ENCODE assay signal across 7 mouse cellular contexts in the genomic region with DNA sequence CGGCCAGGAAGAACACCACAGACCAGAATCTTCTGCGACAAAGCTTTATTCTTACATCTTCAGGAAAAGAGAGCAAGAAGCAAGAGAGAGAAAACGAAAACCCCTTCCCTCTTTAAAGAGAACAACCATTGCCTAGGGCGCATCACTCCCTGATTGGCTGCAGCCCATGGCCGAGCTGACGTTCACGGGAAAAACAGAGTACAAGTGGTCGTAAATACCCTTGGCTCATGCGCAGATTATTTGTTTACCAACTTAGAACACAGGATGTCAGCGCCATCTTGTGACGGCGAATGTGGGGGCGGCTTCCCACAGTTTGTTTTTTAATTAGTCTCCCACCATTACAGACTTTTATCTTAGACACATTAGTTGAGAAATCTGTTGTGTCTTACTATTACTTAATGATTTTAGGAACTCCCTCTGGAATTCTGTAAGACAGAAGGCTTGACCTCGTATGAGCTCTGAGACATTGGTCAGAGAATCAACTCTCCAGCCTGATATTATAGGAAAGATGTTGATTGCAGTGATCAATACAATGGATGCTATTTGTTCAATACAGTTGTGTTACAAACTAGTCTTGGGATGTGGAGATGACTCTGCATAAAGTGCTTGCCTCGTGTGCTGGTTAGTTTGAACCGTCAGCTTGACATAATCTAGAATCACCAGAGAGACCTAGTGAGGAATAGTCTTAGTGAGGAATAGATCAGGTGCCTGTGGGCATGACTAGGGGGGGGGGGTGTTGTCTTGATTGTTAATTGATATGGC. TPM values are rescaled to one million over a fixed set of nuclear protein-coding genes. Genes with fewer than 3 reads are reported as not detected.
DNase-seq lines count a peak whose midpoint lies in the region; ATAC-seq and TF ChIP-seq lines count a peak whose summit lies in the region.
"Not testable (repeated sequence)": the region's sequence is repeated elsewhere in the genome, so short reads cannot be mapped to it uniquely, and the experiment has no call there.

No protein-coding gene starts in this region.

- H3K4me3 ChIP-seq in ES-Bruce4 (ENCODE audit: low read depth, low read length); heart, embryonic 11.5 days (ENCODE audit: low read depth, low read length); hindbrain, embryonic 16.5 days (ENCODE audit: low read length): not testable (repeated sequence)
- peak overlapping the region; percentile 30 for H3K4me3 ChIP-seq in liver, embryonic 12.5 days

- peak overlapping the region; percentile 16; the same call in 1 of the 2 replicates for H3K4me2 ChIP-seq in heart, embryonic 11.5 days
- H3K4me2 ChIP-seq in hindbrain, embryonic 16.5 days (ENCODE audit: low read length): peak overlapping the region; percentile 20
- H3K4me2 ChIP-seq in liver, embryonic 12.5 days: peak overlapping the region; percentile 45

- peak; percentile 74 for DNase-seq in naive thymus-derived CD4-positive, alpha-beta T cell, adult 2 months (ENCODE audit: low read depth)

- H3K4me1 ChIP-seq in ES-Bruce4 (ENCODE audit: control insufficient read depth, insufficient read depth, low read length); heart, embryonic 11.5 days (ENCODE audit: control insufficient read depth, insufficient read depth, low read length); hindbrain, embryonic 16.5 days (ENCODE audit: control insufficient read depth, insufficient read depth, low read depth, low read length): not testable (repeated sequence)
- peaks cover 38% of the 10 kb centered on the region for H3K4me1 ChIP-seq in liver, embryonic 12.5 days

- TF ChIP-seq POLR2A in ES-Bruce4 (IDR thresholded peaks at IDR 0.05; ENCODE audit: insufficient read depth, low read length): not testable (repeated sequence)

- 57% methylated on average over 7 of the region's 16 CpGs for WGBS in heart, embryonic 11.5 days (ENCODE audit: insufficient replicate concordance)
- WGBS in hindbrain, embryonic 16.5 days: 58% methylated on average over 7 of the region's 16 CpGs
- 49% methylated on average over 9 of the region's 16 CpGs for WGBS in liver, embryonic 12.5 days (ENCODE audit: insufficient replicate concordance)

- not testable (repeated sequence) for H3K27me3 ChIP-seq in ES-Bruce4 (ENCODE audit: control insufficient read depth, insufficient read depth, low read length, poor library complexity, severe bottlenecking); heart, embryonic 11.5 days (ENCODE audit: control insufficient read depth, insufficient read depth, low read length); hindbrain, embryonic 16.5 days (replicated peaks; ENCODE audit: control insufficient read depth, insufficient read depth, low read length); liver, embryonic 12.5 days (replicated peaks)

- H3K27ac ChIP-seq in ES-Bruce4 (ENCODE audit: insufficient read depth, low read length): peak overlapping the region; percentile 61; the same call in 1 of the 2 replicates
- 0 out of 2 replicates have a peak overlapping the region, but pooled peaks have one; percentile 22 for H3K27ac ChIP-seq in heart, embryonic 11.5 days (ENCODE audit: low read depth, low read length)
- H3K27ac ChIP-seq in hindbrain, embryonic 16.5 days (ENCODE audit: low read depth, low read length): not testable (repeated sequence)
- H3K27ac ChIP-seq in liver, embryonic 12.5 days: peak overlapping the region; percentile 72

- H3K9ac ChIP-seq in ES-Bruce4 (ENCODE audit: low read depth, poor library complexity, severe bottlenecking): peak overlapping the region; percentile 44; the same call in 1 of the 2 replicates
- not testable (repeated sequence) for H3K9ac ChIP-seq in heart, embryonic 11.5 days (ENCODE audit: low read depth, low read length); hindbrain, embryonic 16.5 days (ENCODE audit: low read depth, low read length)
- peak overlapping the region; percentile 41; the same call in 1 of the 2 replicates for H3K9ac ChIP-seq in liver, embryonic 12.5 days

- not testable (repeated sequence) for TF ChIP-seq CTCF in ES-Bruce4 (IDR thresholded peaks at IDR 0.05; ENCODE audit: low read depth, low read length)

- H3K9me3 ChIP-seq in ES-Bruce4 (replicated peaks; ENCODE audit: control insufficient read depth, insufficient read depth, low read length, poor library complexity, severe bottlenecking); heart, embryonic 11.5 days (replicated peaks; ENCODE audit: control insufficient read depth, low read length); hindbrain, embryonic 16.5 days (ENCODE audit: control insufficient read depth, low read length); liver, embryonic 12.5 days (replicated peaks): not testable (repeated sequence)

- not testable (repeated sequence) for TF ChIP-seq EP300 in ES-Bruce4 (IDR thresholded peaks at IDR 0.05; ENCODE audit: insufficient read depth, low read depth, low read length)

- peak; percentile 58 for ATAC-seq in erythroid progenitor cell, adult 5-6 weeks (replicated peaks; ENCODE audit: low FRiP score, poor library complexity, severe bottlenecking)
- ATAC-seq in heart, embryonic 11.5 days (replicated peaks; ENCODE audit: insufficient number of reproducible peaks, low FRiP score, low TSS enrichment): not testable (repeated sequence)
- peak; percentile 71 for ATAC-seq in hindbrain, embryonic 16.5 days
- ATAC-seq in liver, embryonic 12.5 days: peak; percentile 56; the same call in 1 of the 2 replicates
- ATAC-seq in megakaryocyte progenitor cell, adult 5-6 weeks (replicated peaks; ENCODE audit: poor library complexity): peak; percentile 27

- H3K36me3 ChIP-seq in ES-Bruce4 (ENCODE audit: control insufficient read depth, insufficient read depth, low read length, poor library complexity, severe bottlenecking); heart, embryonic 11.5 days (ENCODE audit: control insufficient read depth, insufficient read depth, low read length); hindbrain, embryonic 16.5 days (ENCODE audit: control insufficient read depth, insufficient read depth, low read length); liver, embryonic 12.5 days: not testable (repeated sequence)

RNA-seq across cellular contexts. Expression of a gene that starts 22.3 kb away (rescaled TPM):
- polyA plus RNA-seq in ES-Bruce4 (2011; ENCODE audit: insufficient read depth, insufficient read length, low read depth, missing spikeins): 26.6 and 28.2 TPM in 2 replicates
- total RNA-seq in erythroid progenitor cell, adult 5-6 weeks (2015; ENCODE audit: low replicate concordance): 290 and 329 TPM in 2 replicates
- total RNA-seq in erythroid progenitor cell, adult 5-6 weeks (2017; ENCODE audit: low replicate concordance): 321 and 380 TPM in 2 replicates
- 76.6 and 101 TPM in 2 replicates for polyA plus RNA-seq in heart, embryonic 11.5 days (2014; fragmentation: Nextera tagmentation; extraction: Ambion mirVana)
- polyA plus RNA-seq in hindbrain, embryonic 16.5 days (2015; fragmentation: Nextera tagmentation; extraction: Ambion mirVana): 45.0 and 54.3 TPM in 2 replicates
- 169 and 171 TPM in 2 replicates for polyA plus RNA-seq in liver, embryonic 12.5 days (2016; fragmentation: Nextera tagmentation; extraction: Ambion mirVana)
- total RNA-seq in megakaryocyte progenitor cell, adult 5-6 weeks (2015): 542 and 611 TPM in 2 replicates
- 545 and 581 TPM in 2 replicates for total RNA-seq in megakaryocyte progenitor cell, adult 5-6 weeks (2017)
